Mouse (Mus musculus) splenic B cell, adult 2 months (primary cell): ENCODE measurements around the gene 1700016H13Rik.

Experiments used
- DNase-seq: peaks from one replicate; pipeline ENCODE4 v3.0.0-alpha.2; 2011; ENCODE audit warnings: low read depth, low spot score
- H3K27me3 ChIP-seq: 2 replicates; pipeline ENCODE4 v1.6.1; 2012; ENCODE audit warnings: mild to moderate bottlenecking, low read length, moderate library complexity, mixed read lengths; ENCODE audit not compliant: control insufficient read depth, poor library complexity, insufficient read depth, severe bottlenecking
- H3K36me3 ChIP-seq: 2 replicates; pipeline ENCODE4 v1.6.1; 2012; ENCODE audit warnings: mild to moderate bottlenecking, low read length, moderate library complexity, mixed read lengths; ENCODE audit not compliant: control insufficient read depth, poor library complexity, insufficient read depth, severe bottlenecking

1700016H13Rik gene

GRCm38 (mm10) chr5:103644167-103644566 lies 11.6 kb downstream of the 1700016H13Rik start:
- Histone ChIP-seq H3K36me3 (no peaks in the 10 kb centered on the region), H3K27me3 (no peaks in the 10 kb centered on the region)
- DNase-seq: no peak

GRCm38 (mm10) chr5:103637162-103637561 lies 18.6 kb downstream of the 1700016H13Rik start:
- no peak for DNase-seq
- H3K36me3 ChIP-seq: no peaks in the 10 kb centered on the region
- no peaks in the 10 kb centered on the region for H3K27me3 ChIP-seq

- H3K27me3 ChIP-seq: no peaks in the 10 kb centered on the region
- no peak for DNase-seq
- H3K36me3 ChIP-seq: no peaks in the 10 kb centered on the region
Measured at GRCm38 (mm10) chr5:103629854-103630580, 25.8 kb downstream of the 1700016H13Rik start.

GRCm38 (mm10) chr5:103629111-103629764 lies 26.6 kb downstream of the 1700016H13Rik start, which contains the start of gene Slc10a6:
TSS of gene Slc10a6 (minus strand) at chr5:103629403.
- no peak for DNase-seq
- Histone ChIP-seq H3K27me3 (no peaks in the 10 kb centered on the region), H3K36me3 (no peaks in the 10 kb centered on the region)

GRCm38 (mm10) chr5:103628499-103628898 lies 27.3 kb downstream of the 1700016H13Rik start:
- DNase-seq: no peak
- Histone ChIP-seq H3K27me3 (no peaks in the 10 kb centered on the region), H3K36me3 (no peaks in the 10 kb centered on the region)

GRCm38 (mm10) chr5:103624831-103625230 lies 31.0 kb downstream of the 1700016H13Rik start:
- no peak for DNase-seq
- Histone ChIP-seq H3K36me3 (no peaks in the 10 kb centered on the region), H3K27me3 (no peaks in the 10 kb centered on the region)

- H3K36me3 ChIP-seq: no peaks in the 10 kb centered on the region
- DNase-seq: no peak
- no peaks in the 10 kb centered on the region for H3K27me3 ChIP-seq
Measured at GRCm38 (mm10) chr5:103622321-103622720, 33.5 kb downstream of the 1700016H13Rik start.

- H3K27me3 ChIP-seq: no peaks in the 10 kb centered on the region; the same call in 1 of the 2 replicates
- H3K36me3 ChIP-seq: no peaks in the 10 kb centered on the region
- no peak for DNase-seq
Measured at GRCm38 (mm10) chr5:103620301-103620973, 35.4 kb downstream of the 1700016H13Rik start.

GRCm38 (mm10) chr5:103617191-103617590 lies 38.6 kb downstream of the 1700016H13Rik start:
- Histone ChIP-seq H3K27me3 (no peaks in the 10 kb centered on the region; the same call in 1 of the 2 replicates), H3K36me3 (no peaks in the 10 kb centered on the region)
- DNase-seq: no peak

GRCm38 (mm10) chr5:103614356-103614755 lies 41.5 kb downstream of the 1700016H13Rik start:
- Histone ChIP-seq H3K36me3 (no peaks in the 10 kb centered on the region), H3K27me3 (no peaks in the 10 kb centered on the region; the same call in 1 of the 2 replicates)
- DNase-seq: no peak

- no peaks in the 10 kb centered on the region; the same call in 1 of the 2 replicates for H3K27me3 ChIP-seq
- DNase-seq: no peak
- no peaks in the 10 kb centered on the region for H3K36me3 ChIP-seq
Measured at GRCm38 (mm10) chr5:103612316-103612715, 43.5 kb downstream of the 1700016H13Rik start.

- DNase-seq: no peak
- Histone ChIP-seq H3K36me3 (no peaks in the 10 kb centered on the region), H3K27me3 (no peaks in the 10 kb centered on the region)
Measured at GRCm38 (mm10) chr5:103610856-103611472, 44.8 kb downstream of the 1700016H13Rik start.

GRCm38 (mm10) chr5:103610148-103610547 lies 45.7 kb downstream of the 1700016H13Rik start:
- DNase-seq: no peak
- Histone ChIP-seq H3K27me3 (no peaks in the 10 kb centered on the region), H3K36me3 (no peaks in the 10 kb centered on the region)

- Histone ChIP-seq H3K36me3 (no peaks in the 10 kb centered on the region), H3K27me3 (no peaks in the 10 kb centered on the region)
- no peak for DNase-seq
Measured at GRCm38 (mm10) chr5:103605707-103606106, 50.1 kb downstream of the 1700016H13Rik start.
